Mouse (Mus musculus): ENCODE results near the gene Gabrb1. TPM values are rescaled to one million over a fixed set of nuclear protein-coding genes. Genes with fewer than 3 reads are reported as not detected.

The Gabrb1 gene
- polyA plus RNA-seq, 1 experiment from 2014 or later: 0.89 TPM

DNA sequence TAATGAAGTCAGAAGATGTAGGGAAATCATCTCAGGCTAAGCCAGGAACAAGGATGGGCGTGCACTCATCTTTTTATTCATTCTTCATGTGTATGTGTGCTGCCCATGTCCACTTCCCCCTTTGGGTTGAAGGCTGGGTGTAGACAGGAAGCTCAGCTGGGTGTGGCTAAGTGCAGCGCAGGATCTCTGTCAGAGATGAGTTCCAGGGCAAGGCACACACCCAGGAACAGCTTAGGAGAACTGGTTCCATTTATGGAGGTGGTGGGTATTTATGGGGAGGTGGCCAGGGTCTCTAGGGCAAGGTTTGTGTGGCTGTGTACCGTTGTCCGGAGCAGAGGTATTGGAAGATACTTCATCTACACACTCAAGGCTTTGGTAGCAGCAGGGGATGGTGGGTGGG, 524.9 kb downstream of the Gabrb1 start:
- H3K4me3 ChIP-seq (ENCODE audit: control insufficient read depth in 1 of 2, insufficient read depth in 1 of 2, low read depth in 1 of 2, low read length in 2 of 2): no peak overlapping the region
- no peaks in the 10 kb centered on the region for H3K4me1 ChIP-seq (ENCODE audit: control insufficient read depth in 2 of 2, insufficient read depth in 2 of 2, low read length in 2 of 2)
- 81% methylated on average over 4 of the region's 4 CpGs for WGBS
- H3K9me3 ChIP-seq (ENCODE audit: control insufficient read depth, low read length): no peaks in the 10 kb centered on the region
- no peaks in the 10 kb centered on the region for H3K27me3 ChIP-seq (ENCODE audit: control insufficient read depth, insufficient read depth, low read length)
- no peak overlapping the region for H3K27ac ChIP-seq (replicated peaks in 1 of 2; ENCODE audit: control insufficient read depth in 1 of 2, insufficient read depth in 1 of 2, low read depth in 2 of 2, low read length in 2 of 2)
- H3K36me3 ChIP-seq (ENCODE audit: control insufficient read depth, insufficient read depth, low read length): no peaks in the 10 kb centered on the region
- no peak overlapping the region for H3K4me2 ChIP-seq (ENCODE audit: low read length)
- no peak overlapping the region for H3K9ac ChIP-seq (ENCODE audit: low read length)
- no peak for ATAC-seq (ENCODE audit: insufficient number of reproducible peaks, insufficient read depth, low FRiP score, low read depth)

DNA sequence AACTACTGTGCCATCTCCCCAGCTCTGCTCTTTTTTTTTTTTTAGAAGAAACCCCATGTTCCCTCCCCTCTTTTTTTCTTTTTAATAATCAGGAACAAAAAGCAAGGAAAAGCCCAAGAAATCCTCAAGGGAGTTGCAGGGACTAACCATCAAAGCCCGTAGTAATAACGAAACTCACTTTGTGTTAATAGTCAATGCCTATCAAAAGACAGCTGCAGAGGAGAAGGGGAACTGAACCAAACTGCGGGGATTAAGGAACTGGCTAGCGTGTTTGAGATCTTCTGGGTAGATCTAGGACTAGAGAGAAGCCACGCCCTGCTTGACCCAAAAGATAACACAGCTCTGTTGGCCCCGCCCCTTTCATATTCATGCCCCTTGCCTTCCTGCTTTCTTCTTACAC, 526.0 kb downstream of the Gabrb1 start:
- Histone ChIP-seq H3K4me1 (ENCODE audit: control insufficient read depth in 2 of 2, insufficient read depth in 2 of 2, low read length in 2 of 2) (no peaks in the 10 kb centered on the region), H3K27ac (replicated peaks in 1 of 2; ENCODE audit: control insufficient read depth in 1 of 2, insufficient read depth in 1 of 2, low read depth in 2 of 2, low read length in 2 of 2) (no peak overlapping the region), H3K36me3 (ENCODE audit: control insufficient read depth, insufficient read depth, low read length) (no peaks in the 10 kb centered on the region), H3K4me3 (ENCODE audit: control insufficient read depth in 1 of 2, insufficient read depth in 1 of 2, low read depth in 1 of 2, low read length in 2 of 2) (no peak overlapping the region), H3K4me2 (ENCODE audit: low read length) (no peak overlapping the region), H3K9ac (ENCODE audit: low read length) (no peak overlapping the region), H3K27me3 (ENCODE audit: control insufficient read depth, insufficient read depth, low read length) (no peaks in the 10 kb centered on the region), H3K9me3 (ENCODE audit: control insufficient read depth, low read length) (no peaks in the 10 kb centered on the region)
- no peak for ATAC-seq (ENCODE audit: insufficient number of reproducible peaks, insufficient read depth, low FRiP score, low read depth)
- 77% methylated on average over 6 of the region's 6 CpGs for WGBS

DNA sequence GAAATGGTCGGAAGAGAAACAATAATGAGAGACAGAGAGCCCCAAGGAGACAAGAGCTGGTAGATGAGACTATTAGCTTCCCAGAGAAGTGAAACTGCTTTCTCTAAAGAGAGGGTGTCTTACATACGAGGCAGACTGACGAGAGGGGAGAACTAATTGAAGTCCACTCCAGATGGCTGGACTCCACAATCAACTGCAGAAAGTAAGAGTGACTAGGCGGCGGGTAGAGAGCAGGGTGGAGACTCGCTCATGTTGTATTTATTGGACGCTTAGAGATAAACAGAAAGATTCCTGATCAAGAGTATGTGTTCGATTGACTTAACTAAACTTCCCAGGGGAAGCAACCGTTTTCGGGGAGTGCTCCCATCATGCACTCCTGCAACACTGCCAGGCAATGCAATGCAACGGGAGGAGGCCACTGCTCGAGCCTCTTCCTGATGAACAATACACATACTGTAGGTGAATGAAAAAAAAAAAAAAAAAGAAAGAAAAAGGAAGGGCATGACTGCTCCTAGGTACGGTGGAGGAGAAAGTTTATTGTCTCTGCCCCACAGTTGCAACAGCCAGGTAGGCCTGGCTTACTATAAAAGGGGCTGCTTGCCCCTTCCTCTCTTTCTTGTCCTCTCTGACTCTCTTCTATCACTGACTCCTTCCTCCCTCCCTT, 526.7 kb downstream of the Gabrb1 start:
- no peak overlapping the region for H3K9ac ChIP-seq (ENCODE audit: low read length)
- 81% methylated on average over 13 of the region's 13 CpGs for WGBS
- H3K4me1 ChIP-seq (ENCODE audit: control insufficient read depth in 2 of 2, insufficient read depth in 2 of 2, low read length in 2 of 2): no peaks in the 10 kb centered on the region
- H3K4me3 ChIP-seq (ENCODE audit: control insufficient read depth in 1 of 2, insufficient read depth in 1 of 2, low read depth in 1 of 2, low read length in 2 of 2): no peak overlapping the region
- no peaks in the 10 kb centered on the region for H3K36me3 ChIP-seq (ENCODE audit: control insufficient read depth, insufficient read depth, low read length)
- no peaks in the 10 kb centered on the region for H3K9me3 ChIP-seq (ENCODE audit: control insufficient read depth, low read length)
- no peaks in the 10 kb centered on the region for H3K27me3 ChIP-seq (ENCODE audit: control insufficient read depth, insufficient read depth, low read length)
- ATAC-seq (ENCODE audit: insufficient number of reproducible peaks, insufficient read depth, low FRiP score, low read depth): no peak
- H3K27ac ChIP-seq (replicated peaks in 1 of 2; ENCODE audit: control insufficient read depth in 1 of 2, insufficient read depth in 1 of 2, low read depth in 2 of 2, low read length in 2 of 2): no peak overlapping the region
- no peak overlapping the region for H3K4me2 ChIP-seq (ENCODE audit: low read length)

- Histone ChIP-seq H3K27ac (replicated peaks in 1 of 2; ENCODE audit: control insufficient read depth in 1 of 2, insufficient read depth in 1 of 2, low read depth in 2 of 2, low read length in 2 of 2) (no peak overlapping the region), H3K9ac (ENCODE audit: low read length) (no peak overlapping the region), H3K4me2 (ENCODE audit: low read length) (no peak overlapping the region), H3K9me3 (ENCODE audit: control insufficient read depth, low read length) (no peaks in the 10 kb centered on the region), H3K4me1 (ENCODE audit: control insufficient read depth in 2 of 2, insufficient read depth in 2 of 2, low read length in 2 of 2) (no peaks in the 10 kb centered on the region), H3K4me3 (ENCODE audit: control insufficient read depth in 1 of 2, insufficient read depth in 1 of 2, low read depth in 1 of 2, low read length in 2 of 2) (no peak overlapping the region), H3K36me3 (ENCODE audit: control insufficient read depth, insufficient read depth, low read length) (no peaks in the 10 kb centered on the region), H3K27me3 (ENCODE audit: control insufficient read depth, insufficient read depth, low read length) (no peaks in the 10 kb centered on the region)
- WGBS: 72% methylated on average over 7 of the region's 7 CpGs
- ATAC-seq (ENCODE audit: insufficient number of reproducible peaks, insufficient read depth, low FRiP score, low read depth): no peak
Observed at GRCm38 (mm10) chr5:72191154-72191553, 533.2 kb downstream of the Gabrb1 start.

DNA sequence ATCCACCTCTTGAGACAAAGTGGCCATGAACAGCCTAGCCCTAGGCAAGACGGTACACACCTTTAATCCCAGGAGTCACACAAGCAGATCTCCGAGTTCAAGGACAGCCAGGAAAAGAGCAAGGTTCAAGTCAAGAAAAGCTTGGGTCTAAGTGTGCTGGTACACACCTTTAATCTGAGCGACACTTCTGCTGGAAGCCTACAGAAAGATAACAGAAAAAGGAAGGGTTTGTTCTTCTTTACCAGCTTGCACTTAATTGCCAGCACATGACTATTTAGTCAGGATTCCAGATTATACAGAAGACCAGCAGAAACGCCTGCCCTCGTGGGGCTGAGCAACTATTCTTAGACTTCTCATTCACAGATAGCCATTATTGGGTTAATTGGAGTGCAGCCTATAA, 534.0 kb downstream of the Gabrb1 start:
- no peak overlapping the region for H3K4me3 ChIP-seq (ENCODE audit: control insufficient read depth in 1 of 2, insufficient read depth in 1 of 2, low read depth in 1 of 2, low read length in 2 of 2)
- H3K36me3 ChIP-seq (ENCODE audit: control insufficient read depth, insufficient read depth, low read length): no peaks in the 10 kb centered on the region
- no peak overlapping the region for H3K27ac ChIP-seq (replicated peaks in 1 of 2; ENCODE audit: control insufficient read depth in 1 of 2, insufficient read depth in 1 of 2, low read depth in 2 of 2, low read length in 2 of 2)
- H3K9ac ChIP-seq (ENCODE audit: low read length): no peak overlapping the region
- H3K4me1 ChIP-seq (ENCODE audit: control insufficient read depth in 2 of 2, insufficient read depth in 2 of 2, low read length in 2 of 2): no peaks in the 10 kb centered on the region
- H3K9me3 ChIP-seq (ENCODE audit: control insufficient read depth, low read length): no peaks in the 10 kb centered on the region
- H3K4me2 ChIP-seq (ENCODE audit: low read length): no peak overlapping the region
- ATAC-seq (ENCODE audit: insufficient number of reproducible peaks, insufficient read depth, low FRiP score, low read depth): no peak
- 67% methylated on average over 5 of the region's 5 CpGs for WGBS
- H3K27me3 ChIP-seq (ENCODE audit: control insufficient read depth, insufficient read depth, low read length): no peaks in the 10 kb centered on the region

DNA sequence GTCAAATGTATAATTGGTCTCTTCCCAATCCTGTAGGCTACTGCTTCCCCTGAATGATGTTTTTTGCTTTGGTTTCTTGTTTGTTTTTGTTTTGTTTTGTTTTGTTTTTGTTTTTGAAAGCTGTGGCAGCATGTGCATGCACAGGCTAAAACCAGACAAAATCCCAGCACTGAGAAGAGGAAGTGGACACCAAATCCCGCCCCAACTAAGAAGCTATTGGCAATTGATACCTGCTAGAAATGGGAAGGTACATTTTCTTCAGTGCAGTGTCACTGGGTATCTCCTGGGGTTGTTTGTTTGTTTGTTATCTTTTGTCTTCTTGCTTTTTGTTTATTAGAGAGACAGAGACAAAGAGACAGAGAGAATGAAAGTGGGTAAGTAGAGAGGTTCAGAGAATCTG, 537.5 kb downstream of the Gabrb1 start:
- no peaks in the 10 kb centered on the region for H3K27me3 ChIP-seq (ENCODE audit: control insufficient read depth, insufficient read depth, low read length)
- H3K4me1 ChIP-seq (ENCODE audit: control insufficient read depth in 2 of 2, insufficient read depth in 2 of 2, low read length in 2 of 2): no peaks in the 10 kb centered on the region
- no peak overlapping the region for H3K9ac ChIP-seq (ENCODE audit: low read length)
- no peak overlapping the region for H3K27ac ChIP-seq (replicated peaks in 1 of 2; ENCODE audit: control insufficient read depth in 1 of 2, insufficient read depth in 1 of 2, low read depth in 2 of 2, low read length in 2 of 2)
- ATAC-seq (ENCODE audit: insufficient number of reproducible peaks, insufficient read depth, low FRiP score, low read depth): no peak
- no peak overlapping the region for H3K4me2 ChIP-seq (ENCODE audit: low read length)
- 82% methylated on average over 1 of the region's 1 CpGs for WGBS
- H3K4me3 ChIP-seq (ENCODE audit: control insufficient read depth in 1 of 2, insufficient read depth in 1 of 2, low read depth in 1 of 2, low read length in 2 of 2): no peak overlapping the region
- H3K9me3 ChIP-seq (ENCODE audit: control insufficient read depth, low read length): no peaks in the 10 kb centered on the region
- no peaks in the 10 kb centered on the region for H3K36me3 ChIP-seq (ENCODE audit: control insufficient read depth, insufficient read depth, low read length)

Other genes starting within 250 kb of the Gabrb1 start
- 0.42 TPM in 2 replicates for gene Cox7b2, start 109.9 kb upstream of the Gabrb1 start, polyA plus RNA-seq (2014; fragmentation: Nextera tagmentation; extraction: Ambion mirVana)
- 5.2 and 6.6 TPM in 2 replicates for gene Gabra4, start 195 bp downstream of the Gabrb1 start, polyA plus RNA-seq (2014; fragmentation: Nextera tagmentation; extraction: Ambion mirVana)